Mouse (Mus musculus): ENCODE data around the gene Ccdc7b. TPM values are rescaled to one million over a fixed set of nuclear protein-coding genes. Genes with fewer than 3 reads are reported as not detected.
"Not testable (repeated sequence)": the region's sequence is repeated elsewhere in the genome, so short reads cannot be mapped to it uniquely, and the experiment has no call there.

Ccdc7b gene
- polyA plus RNA-seq (2014; fragmentation: Nextera tagmentation; extraction: Ambion mirVana), result not detected in 2 replicates

DNA sequence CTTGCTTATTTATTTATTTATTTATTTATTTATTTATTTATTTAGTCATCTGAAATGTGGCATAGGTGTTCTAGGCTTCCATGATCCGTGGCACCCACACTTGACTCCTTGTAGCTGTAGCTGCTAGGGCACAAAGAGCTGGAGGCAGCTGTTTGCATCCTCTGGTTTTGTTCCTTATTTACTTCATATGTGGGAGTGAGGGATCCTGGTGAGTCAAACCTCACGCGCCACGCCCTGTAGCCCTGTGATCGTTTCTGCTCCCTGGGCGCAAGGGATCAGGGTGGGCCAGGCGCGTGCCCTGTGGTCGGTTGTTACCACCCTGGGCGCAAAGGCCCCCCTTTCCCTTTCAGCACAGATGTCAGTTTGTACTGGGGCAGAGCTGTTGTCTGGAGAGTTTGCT is at the start of gene Ccdc7b:
Gene Ccdc7b, plus strand, starts transcription at position 301 of the 400 bp plus-strand sequence.
- WGBS, result 100% methylated on average over 1 of the region's 10 CpGs
- H3K4me2 ChIP-seq (ENCODE audit: low read depth); H3K4me1 ChIP-seq (ENCODE audit: control insufficient read depth, insufficient read depth, low read length); ATAC-seq (ENCODE audit: insufficient read depth, low FRiP score, low TSS enrichment); H3K9ac ChIP-seq (ENCODE audit: low read length); H3K27me3 ChIP-seq (ENCODE audit: control insufficient read depth, insufficient read depth, low read length); H3K4me3 ChIP-seq (ENCODE audit: low read depth, low read length); H3K36me3 ChIP-seq (ENCODE audit: control insufficient read depth, insufficient read depth, low read length); H3K9me3 ChIP-seq (ENCODE audit: control insufficient read depth, low read length); H3K27ac ChIP-seq (ENCODE audit: low read depth, low read length); DNase-seq (ENCODE audit: low spot score): not testable (repeated sequence)

DNA sequence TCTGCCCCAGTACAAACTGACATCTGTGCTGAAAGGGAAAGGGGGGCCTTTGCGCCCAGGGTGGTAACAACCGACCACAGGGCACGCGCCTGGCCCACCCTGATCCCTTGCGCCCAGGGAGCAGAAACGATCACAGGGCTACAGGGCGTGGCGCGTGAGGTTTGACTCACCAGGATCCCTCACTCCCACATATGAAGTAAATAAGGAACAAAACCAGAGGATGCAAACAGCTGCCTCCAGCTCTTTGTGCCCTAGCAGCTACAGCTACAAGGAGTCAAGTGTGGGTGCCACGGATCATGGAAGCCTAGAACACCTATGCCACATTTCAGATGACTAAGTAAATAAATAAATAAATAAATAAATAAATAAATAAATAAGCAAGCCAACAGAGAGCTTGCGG is 1.5 kb upstream of the Ccdc7b start, which contains the start of gene Ccdc7a:
Gene Ccdc7a, minus strand, starts transcription at position 101 of the 400 bp plus-strand sequence.
- not testable (repeated sequence) for H3K4me3 ChIP-seq (ENCODE audit: low read depth, low read length); H3K9me3 ChIP-seq (ENCODE audit: control insufficient read depth, low read length); H3K27ac ChIP-seq (ENCODE audit: low read depth, low read length); H3K4me2 ChIP-seq (ENCODE audit: low read depth); H3K27me3 ChIP-seq (ENCODE audit: control insufficient read depth, insufficient read depth, low read length); DNase-seq (ENCODE audit: low spot score); H3K4me1 ChIP-seq (ENCODE audit: control insufficient read depth, insufficient read depth, low read length); H3K9ac ChIP-seq (ENCODE audit: low read length); ATAC-seq (ENCODE audit: insufficient read depth, low FRiP score, low TSS enrichment); H3K36me3 ChIP-seq (ENCODE audit: control insufficient read depth, insufficient read depth, low read length)
- 96% methylated on average over 2 of the region's 11 CpGs for WGBS

DNA sequence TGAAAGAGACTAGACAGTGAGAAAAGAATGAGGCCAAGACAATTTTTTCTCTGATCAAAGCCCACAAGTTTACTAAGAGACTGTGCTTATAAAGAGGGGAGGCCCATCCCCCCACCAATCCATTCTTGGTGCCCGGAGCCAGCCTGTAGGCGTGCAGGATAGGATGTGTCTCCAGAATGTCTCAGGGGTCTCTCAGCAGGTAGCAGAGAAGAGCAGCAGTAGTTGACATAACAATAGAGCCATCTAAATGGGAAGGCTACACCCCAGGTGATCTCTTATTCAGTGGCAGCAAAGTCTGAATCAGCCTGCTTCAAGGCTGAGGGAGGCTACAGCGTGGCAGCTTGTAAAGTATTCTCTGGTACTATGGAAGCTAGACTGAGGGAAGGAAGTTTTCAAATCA is 48.8 kb downstream of the Ccdc7b start:
- H3K4me1 ChIP-seq (ENCODE audit: control insufficient read depth, insufficient read depth, low read length); H3K9ac ChIP-seq (ENCODE audit: low read length); DNase-seq (ENCODE audit: low spot score); H3K9me3 ChIP-seq (ENCODE audit: control insufficient read depth, low read length); H3K27me3 ChIP-seq (ENCODE audit: control insufficient read depth, insufficient read depth, low read length); H3K36me3 ChIP-seq (ENCODE audit: control insufficient read depth, insufficient read depth, low read length); H3K4me3 ChIP-seq (ENCODE audit: low read depth, low read length); H3K27ac ChIP-seq (ENCODE audit: low read depth, low read length); H3K4me2 ChIP-seq (ENCODE audit: low read depth); ATAC-seq (ENCODE audit: insufficient read depth, low FRiP score, low TSS enrichment): not testable (repeated sequence)
- 27% methylated on average over 3 of the region's 3 CpGs for WGBS

DNA sequence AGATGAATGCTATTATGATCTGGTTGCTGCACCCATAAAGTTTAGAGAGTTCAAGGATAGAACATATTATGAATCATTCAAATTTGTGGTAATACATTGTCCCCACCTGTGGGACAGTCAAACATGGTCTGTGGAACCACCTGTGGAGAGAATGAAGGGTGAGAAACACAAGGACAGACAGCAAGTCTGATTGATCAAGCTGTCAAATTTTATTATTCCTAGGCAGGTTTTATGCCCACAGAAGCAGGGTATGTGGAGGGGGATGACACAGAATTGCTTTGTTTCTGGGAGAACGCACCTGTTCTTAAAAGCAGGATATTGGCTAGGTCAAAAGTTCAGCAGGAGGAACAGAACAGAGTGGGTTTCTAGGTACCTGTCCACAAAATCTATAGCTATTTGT is 64.6 kb downstream of the Ccdc7b start, which contains the start of gene Gm10999:
Gene Gm10999, minus strand, starts transcription at position 101 of the 400 bp plus-strand sequence.
- Histone ChIP-seq H3K4me1 (ENCODE audit: control insufficient read depth, insufficient read depth, low read length) (no peaks in the 10 kb centered on the region), H3K27me3 (ENCODE audit: control insufficient read depth, insufficient read depth, low read length) (no peaks in the 10 kb centered on the region), H3K27ac (ENCODE audit: low read depth, low read length) (no peak within 1 kb of the TSS), H3K9ac (ENCODE audit: low read length) (no peak within 1 kb of the TSS), H3K4me3 (ENCODE audit: low read depth, low read length) (no peak within 1 kb of the TSS), H3K36me3 (ENCODE audit: control insufficient read depth, insufficient read depth, low read length) (no peaks in the 10 kb centered on the region), H3K4me2 (ENCODE audit: low read depth) (no peak within 1 kb of the TSS), H3K9me3 (ENCODE audit: control insufficient read depth, low read length) (no peaks in the 10 kb centered on the region)
- no peak for ATAC-seq (ENCODE audit: insufficient read depth, low FRiP score, low TSS enrichment)
- DNase-seq (ENCODE audit: low spot score), result no peak
- 86% methylated on average over 1 of the region's 1 CpGs for WGBS

DNA sequence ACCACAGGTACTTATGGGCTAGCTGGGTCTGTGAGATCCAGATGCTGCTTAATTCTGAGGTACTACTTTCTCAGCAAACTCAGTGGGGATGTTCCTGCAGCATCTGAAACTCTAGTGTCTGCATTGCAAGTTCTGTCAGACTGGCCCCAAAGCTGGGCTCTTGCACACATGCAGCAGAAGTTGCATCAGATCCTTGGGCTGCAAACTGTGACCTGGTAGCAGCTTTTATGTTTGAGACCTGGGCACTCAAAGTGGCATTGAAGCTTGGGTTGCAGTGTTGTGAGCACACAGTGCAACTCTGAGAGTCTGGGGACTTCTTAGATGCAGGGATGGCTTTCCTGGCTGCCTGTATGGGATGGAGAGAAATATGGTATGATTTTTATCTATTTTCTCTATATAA is 66.5 kb downstream of the Ccdc7b start:
- no peak for DNase-seq (ENCODE audit: low spot score)
- no peak overlapping the region for H3K4me3 ChIP-seq (ENCODE audit: low read depth, low read length)
- no peak overlapping the region for H3K4me2 ChIP-seq (ENCODE audit: low read depth)
- H3K9me3 ChIP-seq (ENCODE audit: control insufficient read depth, low read length), result no peaks in the 10 kb centered on the region
- ATAC-seq (ENCODE audit: insufficient read depth, low FRiP score, low TSS enrichment), result no peak
- H3K4me1 ChIP-seq (ENCODE audit: control insufficient read depth, insufficient read depth, low read length), result no peaks in the 10 kb centered on the region
- H3K9ac ChIP-seq (ENCODE audit: low read length), result no peak overlapping the region
- no peaks in the 10 kb centered on the region for H3K27me3 ChIP-seq (ENCODE audit: control insufficient read depth, insufficient read depth, low read length)
- H3K27ac ChIP-seq (ENCODE audit: low read depth, low read length), result no peak overlapping the region
- H3K36me3 ChIP-seq (ENCODE audit: control insufficient read depth, insufficient read depth, low read length), result no peaks in the 10 kb centered on the region

Other genes starting within 250 kb of the Ccdc7b start
- gene Ccdc7a, start 1.6 kb upstream of the Ccdc7b start, polyA plus RNA-seq (2014; fragmentation: Nextera tagmentation; extraction: Ambion mirVana), result not detected in 2 replicates
- not detected in 2 replicates for gene Gm10999, start 64.5 kb downstream of the Ccdc7b start, polyA plus RNA-seq (2014; fragmentation: Nextera tagmentation; extraction: Ambion mirVana)
- gene 2610044O15Rik8, start 167.3 kb downstream of the Ccdc7b start, polyA plus RNA-seq (2014; fragmentation: Nextera tagmentation; extraction: Ambion mirVana), result 25.7 and 29.3 TPM in 2 replicates